Mouse (Mus musculus): ENCODE data around the gene Xpo5. TPM values are rescaled to one million over a fixed set of nuclear protein-coding genes. Genes with fewer than 3 reads are reported as not detected.
A peak's percentile ranks its signal among the peaks of the same experiment; 100 is the strongest.

The Xpo5 gene
- total RNA-seq, 2 experiments from 2014 or later: 37.5 to 40.1 TPM

- intact Hi-C loops (cut with DNase I): no loop called here
- DNase-seq (ENCODE audit: low spot score in 2 of 2): no peak
Measured at GRCm38 (mm10) chr17:46275034-46275433, 72.5 kb downstream of the Xpo5 start.

GRCm38 (mm10) chr17:46275506-46275905 is 72.9 kb downstream of the Xpo5 start:
- DNase-seq (ENCODE audit: low spot score in 2 of 2): no peak
- intact Hi-C loops (cut with DNase I): no loop called here

- intact Hi-C loops (cut with DNase I): no loop called here
- DNase-seq (ENCODE audit: low spot score in 2 of 2): no peak
Measured at GRCm38 (mm10) chr17:46277586-46277985, 75.0 kb downstream of the Xpo5 start.

GRCm38 (mm10) chr17:46278011-46278765 is 75.6 kb downstream of the Xpo5 start:
- intact Hi-C loops (cut with DNase I): no loop called here
- no peak for DNase-seq (ENCODE audit: low spot score in 2 of 2)

GRCm38 (mm10) chr17:46282483-46283123 is 80.0 kb downstream of the Xpo5 start, which contains the start of gene Tjap1:
TSS of gene Tjap1 (minus strand) at chr17:46283026.
- peak; percentile 64 to 86 for DNase-seq (ENCODE audit: low spot score in 2 of 2)

GRCm38 (mm10) chr17:46283140-46283539 is 80.6 kb downstream of the Xpo5 start:
- intact Hi-C loops (cut with DNase I): no loop called here
- DNase-seq (ENCODE audit: low spot score in 2 of 2): no peak

More at GRCm38 (mm10) chr17:46282483-46283123, 80.0 kb downstream of the Xpo5 start, which contains the start of gene Tjap1:
- intact Hi-C loops (cut with DNase I): no loop called here

- intact Hi-C loops (cut with DNase I): no loop called here
- no peak for DNase-seq (ENCODE audit: low spot score in 2 of 2)
Measured at GRCm38 (mm10) chr17:46283911-46284310, 81.3 kb downstream of the Xpo5 start.

- intact Hi-C loops (cut with DNase I): no loop called here
- no peak for DNase-seq (ENCODE audit: low spot score in 2 of 2)
Measured at GRCm38 (mm10) chr17:46284653-46285052, 82.1 kb downstream of the Xpo5 start.

GRCm38 (mm10) chr17:46285407-46285806 is 82.8 kb downstream of the Xpo5 start:
- intact Hi-C loops (cut with DNase I): no loop called here
- no peak for DNase-seq (ENCODE audit: low spot score in 2 of 2)

- no peak for DNase-seq (ENCODE audit: low spot score in 2 of 2)
- intact Hi-C loops (cut with DNase I): no loop called here
Measured at GRCm38 (mm10) chr17:46287678-46288095, 85.1 kb downstream of the Xpo5 start.

Small RNA genes lying within 50 kb of the gene (microRNA-seq; reads per million reads assigned to microRNA genes)
- 0 reads per million in 2 experiments for gene Mir693

Other genes with a start within 250 kb of the Xpo5 start
- gene Vegfa, start 170.4 kb upstream of the Xpo5 start, total RNA-seq (2021): 10 to 100 TPM; 88.1 to 94.7 TPM
- 10 to 100 TPM; 79.0 to 83.1 TPM for gene Mrps18a, start 91.8 kb upstream of the Xpo5 start, total RNA-seq (2021)
- 10 to 100 TPM; 22.8 to 23.7 TPM for gene Rsph9, start 58.6 kb upstream of the Xpo5 start, total RNA-seq (2021)
- gene Mad2l1bp, start 49.2 kb upstream of the Xpo5 start, total RNA-seq (2021): 10 to 100 TPM; 13.4 to 15.9 TPM
- gene Gtpbp2, start 41.8 kb upstream of the Xpo5 start, total RNA-seq (2021): 100 to 1,000 TPM in 1 of 2 experiments, 10 to 100 TPM in 1; 95.4 to 106 TPM
- 1 to 10 TPM; 6.8 to 7.0 TPM for gene Polh, start 137 bp upstream of the Xpo5 start, total RNA-seq (2021)
- gene Polr1c, start 45.3 kb downstream of the Xpo5 start, total RNA-seq (2021): 10 to 100 TPM; 34.0 to 35.2 TPM
- 10 to 100 TPM; 82.1 to 99.3 TPM for gene Yipf3, start 45.3 kb downstream of the Xpo5 start, total RNA-seq (2021)
- gene Lrrc73, start 50.7 kb downstream of the Xpo5 start, total RNA-seq (2021): 10 to 100 TPM; 91.0 to 98.8 TPM
- gene Tjap1, start 80.2 kb downstream of the Xpo5 start, total RNA-seq (2021): 10 to 100 TPM; 39.1 to 44.9 TPM
- 10 to 100 TPM; 61.2 to 65.1 TPM for gene Dlk2, start 94.6 kb downstream of the Xpo5 start, total RNA-seq (2021)
- 1 to 10 TPM; 8.4 to 8.7 TPM for gene Abcc10, start 125.6 kb downstream of the Xpo5 start, total RNA-seq (2021)
- 10 to 100 TPM; 70.9 to 71.5 TPM for gene Zfp318, start 180.9 kb downstream of the Xpo5 start, total RNA-seq (2021)
- 1 to 10 TPM; 3.3 to 5.3 TPM for gene Crip3, start 226.1 kb downstream of the Xpo5 start, total RNA-seq (2021)
- under 1 TPM; 0.53 to 0.89 TPM for gene Slc22a7, start 235.7 kb downstream of the Xpo5 start, total RNA-seq (2021)